Mouse (Mus musculus): ENCODE data around the gene Adgrg7.

Gene Adgrg7

DNA sequence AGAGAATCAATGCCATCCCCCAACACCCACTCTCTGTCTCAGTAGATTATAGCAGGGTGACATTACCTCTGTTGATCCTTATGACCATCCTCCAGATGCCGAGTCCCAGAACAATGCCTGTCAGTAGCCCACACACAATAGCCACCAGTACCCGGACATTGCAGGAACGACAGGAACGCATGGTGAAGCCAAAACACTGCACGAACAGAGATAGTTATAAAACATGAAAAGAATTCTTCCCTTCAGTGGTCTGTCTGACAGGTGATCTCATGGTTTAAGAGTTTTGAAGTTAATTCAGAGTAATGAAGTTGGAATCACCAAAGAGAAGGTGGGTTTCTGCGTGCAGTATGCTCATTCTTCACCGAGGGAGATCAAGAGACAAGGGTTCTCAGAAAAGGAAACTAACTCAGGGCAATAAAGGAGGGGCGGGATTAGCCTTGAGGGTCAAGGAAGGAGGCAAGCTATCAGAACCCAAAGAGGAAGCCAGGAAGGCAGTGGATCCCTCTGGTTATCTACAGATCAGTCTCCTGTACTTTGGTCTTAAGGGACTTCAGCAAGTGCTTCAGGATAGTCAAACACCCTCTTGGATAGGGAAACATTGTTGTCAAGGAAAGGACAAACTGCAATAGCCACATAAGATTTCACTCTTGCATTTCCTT is at the start of gene Adgrg7:
Adgrg7 (minus strand) TSS at position 375 of the 659 bp plus-strand sequence.
- DNase-seq, result no peak

DNA sequence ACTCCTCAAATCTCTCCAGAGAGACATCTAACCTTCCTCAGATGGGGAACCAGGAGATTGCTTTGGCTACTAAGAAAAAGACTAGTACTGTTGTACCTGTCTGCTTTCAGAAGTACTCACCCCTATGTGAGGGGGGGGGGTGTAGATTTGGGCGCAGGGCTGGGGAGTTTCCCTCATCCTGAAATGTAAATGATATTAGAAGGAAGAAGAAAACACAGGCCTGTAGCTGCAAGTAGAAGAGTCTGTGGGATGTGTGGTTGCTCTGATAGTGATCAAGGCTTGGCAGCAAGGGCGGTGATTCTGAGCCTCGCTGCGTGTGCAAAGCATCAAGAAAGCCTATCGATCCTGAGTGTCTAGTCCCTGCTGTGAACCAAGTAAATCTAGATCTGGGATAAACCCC is 47.3 kb upstream of the Adgrg7 start:
- DNase-seq, result no peak

DNA sequence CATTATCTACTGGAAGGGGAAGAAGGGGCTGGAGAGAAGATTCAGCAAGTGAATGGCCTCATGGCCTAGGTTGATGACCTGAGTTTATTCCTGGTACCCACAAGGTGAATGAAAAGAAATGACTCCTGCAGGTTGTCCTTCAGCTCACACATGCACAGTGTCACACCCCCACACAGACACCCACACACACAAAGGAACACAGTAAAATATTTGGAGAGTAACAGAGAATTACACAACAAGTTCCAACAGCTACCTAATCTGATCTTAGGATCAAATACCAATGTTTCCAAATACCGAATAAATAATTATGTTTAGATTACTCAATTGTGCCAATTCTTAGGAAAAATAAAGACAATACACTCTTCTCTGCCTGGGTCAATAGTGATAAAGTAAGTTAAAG is 37.7 kb upstream of the Adgrg7 start:
- no peak for DNase-seq

DNA sequence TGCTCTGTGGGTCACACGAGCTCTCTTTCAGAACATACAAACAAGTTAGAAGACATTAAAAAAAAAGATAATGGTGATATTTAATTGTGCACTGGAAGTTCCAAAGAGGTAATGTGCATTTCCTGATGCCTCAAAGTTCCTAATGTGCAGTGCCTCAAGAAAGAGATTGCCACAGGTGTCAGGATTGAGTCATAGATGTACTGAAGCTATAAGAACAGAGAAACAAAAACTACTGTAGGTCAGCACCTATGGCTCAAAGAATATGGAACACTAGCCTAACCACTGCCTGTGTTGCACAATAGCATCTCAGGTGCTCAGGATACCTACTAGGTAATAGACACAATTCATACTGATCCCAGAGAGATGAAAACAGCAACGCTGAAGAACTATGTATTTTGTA is 36.3 kb upstream of the Adgrg7 start:
- no peak for DNase-seq

DNA sequence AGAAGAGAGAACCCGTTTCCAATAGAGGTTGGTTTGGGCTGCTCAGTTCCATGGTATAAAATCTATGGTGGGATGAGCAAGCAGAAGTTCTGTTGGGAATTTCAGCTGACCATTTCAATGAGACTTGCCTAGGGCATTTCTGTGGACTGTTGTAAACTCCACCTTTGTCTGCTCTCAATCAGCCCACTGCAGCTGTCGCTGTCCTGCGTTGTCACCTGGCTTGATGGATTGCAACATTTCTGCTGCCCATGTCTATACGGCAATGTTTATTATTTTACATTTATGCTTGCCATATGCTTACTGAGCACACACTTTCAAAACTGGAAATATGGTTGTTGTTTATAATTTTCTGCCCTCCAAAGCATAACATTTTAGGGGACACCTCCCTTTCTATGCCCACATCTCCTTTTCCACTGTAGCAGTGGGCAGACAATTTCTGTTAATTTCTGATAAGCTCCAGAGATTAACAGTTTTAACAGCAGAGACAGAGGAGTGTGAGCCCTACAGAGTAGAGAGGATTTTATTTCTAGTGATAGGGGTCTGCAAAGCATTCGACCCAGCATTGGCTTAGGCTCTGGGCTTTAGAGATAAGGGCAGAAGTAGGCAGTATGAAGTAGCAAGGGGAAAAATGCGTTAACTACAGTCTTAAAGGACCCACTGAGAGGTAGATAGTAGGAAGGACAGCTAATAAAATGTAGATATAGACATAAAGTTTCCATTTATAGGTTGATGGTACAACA is 5.9 kb upstream of the Adgrg7 start:
- no peak for DNase-seq

DNA sequence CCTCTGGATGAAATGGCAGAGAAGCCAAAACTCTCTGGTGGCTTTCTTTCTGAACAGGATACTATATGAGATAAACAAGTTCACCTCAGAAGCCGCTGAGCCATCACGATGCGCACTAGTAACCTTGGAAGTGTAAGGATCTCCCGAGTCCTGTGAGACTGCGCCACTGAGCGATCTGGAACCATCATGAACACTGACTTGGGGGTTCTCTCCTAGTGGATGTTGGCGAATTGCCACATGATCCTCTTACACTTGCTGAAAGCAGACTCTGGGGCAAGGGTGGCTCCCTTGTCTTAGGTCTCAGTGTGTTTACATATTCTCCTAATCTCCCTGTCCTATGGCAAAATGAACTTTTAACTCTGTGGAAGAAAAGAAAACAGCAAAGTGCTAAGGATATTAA is 5.3 kb upstream of the Adgrg7 start:
- DNase-seq, result no peak

DNA sequence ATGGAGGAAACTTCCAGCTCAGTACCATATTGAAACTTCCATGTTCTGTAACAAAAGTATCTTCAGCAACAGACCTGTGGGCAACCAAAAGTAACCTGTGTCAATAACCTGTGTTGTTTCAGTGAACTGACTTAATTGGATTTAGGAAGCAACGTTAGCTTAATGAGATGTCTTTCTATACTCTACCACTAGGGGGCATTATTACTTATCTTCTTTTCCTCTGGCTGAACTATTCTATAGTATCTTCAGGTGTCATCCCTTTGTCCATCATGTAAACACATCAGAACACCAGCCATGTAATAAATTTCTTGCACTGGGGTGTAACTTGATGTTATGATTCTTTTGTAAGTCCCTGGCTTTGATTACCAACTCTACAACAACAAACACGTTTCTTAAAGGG is 4.8 kb upstream of the Adgrg7 start:
- DNase-seq, result no peak

DNA sequence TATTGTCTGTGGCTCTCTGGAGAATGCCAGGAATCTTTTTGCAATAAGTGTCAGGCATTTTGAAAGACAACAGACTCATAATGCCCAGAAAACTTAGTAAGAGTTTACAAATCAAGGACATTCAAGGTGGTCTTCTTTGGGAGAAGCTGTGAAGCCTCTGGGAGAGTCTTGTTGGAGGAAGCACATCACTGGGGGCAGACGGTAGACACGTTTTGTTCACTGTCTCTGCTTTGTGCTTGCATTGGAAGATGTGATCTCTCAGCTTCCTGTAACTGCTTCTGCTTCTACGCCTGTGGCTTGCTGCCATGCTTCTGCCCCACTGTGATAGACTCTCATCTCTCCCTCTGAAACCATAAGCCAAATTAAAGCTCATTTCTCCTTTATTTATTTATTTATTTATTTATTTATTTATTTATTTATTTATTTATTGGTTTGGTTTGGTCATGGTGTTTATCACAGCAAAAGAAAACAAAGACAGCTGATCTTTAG is 3.9 kb upstream of the Adgrg7 start:
- no peak for DNase-seq

DNA sequence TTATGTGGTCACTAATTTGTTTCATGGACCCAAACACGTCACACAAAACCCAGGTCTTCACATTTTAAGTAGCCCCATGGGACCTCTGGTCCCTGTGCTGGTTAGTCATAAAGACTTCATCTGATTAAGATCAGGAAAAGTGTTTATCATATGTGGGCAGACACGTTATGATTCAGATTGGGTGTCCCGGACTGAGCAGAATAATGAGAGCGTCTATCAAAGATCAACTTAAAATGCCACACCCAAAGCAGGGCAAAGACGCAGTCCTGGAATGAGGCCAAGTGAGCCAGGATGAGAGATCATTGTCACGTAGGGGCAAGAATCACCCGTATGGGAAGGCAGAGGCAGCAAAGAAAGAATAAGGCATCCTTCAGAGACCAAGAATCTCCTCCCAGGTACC is 3.2 kb upstream of the Adgrg7 start:
- no peak for DNase-seq

DNA sequence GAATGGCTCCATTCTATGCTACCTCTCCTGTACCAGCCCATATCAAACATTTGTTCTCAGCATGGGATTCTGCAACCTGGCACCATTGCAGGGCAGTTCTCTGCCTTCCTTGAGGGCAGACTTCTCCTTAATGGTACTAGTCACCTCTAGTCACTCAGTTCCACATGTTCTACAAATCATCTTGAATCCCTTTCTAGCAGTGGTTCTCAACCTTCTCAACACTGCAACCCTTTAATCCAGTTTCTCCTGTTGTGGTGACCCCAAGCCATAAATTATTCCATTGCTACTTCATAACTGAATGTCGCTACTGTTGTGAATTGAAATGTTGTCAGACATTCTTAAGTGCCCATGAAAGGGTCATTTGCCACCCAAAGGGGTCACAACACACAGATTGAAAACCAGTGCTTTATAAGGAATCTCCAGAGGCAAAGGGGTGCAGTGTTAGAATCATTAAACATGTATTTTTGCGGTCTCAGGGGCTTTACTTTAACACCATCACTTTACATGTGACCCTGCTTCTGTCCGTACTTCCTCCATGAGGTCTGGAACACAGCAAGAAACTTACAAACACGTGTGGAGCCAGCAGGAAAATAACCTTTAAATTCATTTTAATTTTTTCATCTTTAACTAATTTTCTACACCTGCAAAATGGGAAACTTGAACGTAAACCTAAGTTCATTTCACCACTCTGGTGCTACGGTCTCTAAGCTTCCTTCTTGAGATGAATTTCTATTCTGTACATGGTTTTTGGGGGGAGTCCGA is 1.1 kb downstream of the Adgrg7 start:
- no peak for DNase-seq

DNA sequence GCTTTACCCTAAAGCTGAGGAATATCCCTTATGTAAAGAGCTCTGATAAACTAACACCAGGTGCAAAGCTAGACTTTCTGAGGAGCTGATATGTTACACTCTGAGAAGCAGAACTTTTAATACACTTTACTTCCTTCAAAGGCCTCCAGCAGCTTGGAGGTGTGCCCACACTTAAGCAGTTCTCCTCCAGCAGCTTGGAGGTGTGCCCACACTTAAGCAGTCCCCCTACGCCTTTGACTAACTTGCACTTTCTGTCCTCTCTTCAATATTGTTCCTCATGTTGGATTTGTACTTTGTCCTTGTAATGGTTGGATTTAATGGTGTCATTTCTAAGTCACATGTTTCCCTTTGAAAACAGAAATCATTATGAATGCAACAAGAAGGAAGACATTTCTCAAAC is 1.9 kb downstream of the Adgrg7 start:
- DNase-seq, result no peak

DNA sequence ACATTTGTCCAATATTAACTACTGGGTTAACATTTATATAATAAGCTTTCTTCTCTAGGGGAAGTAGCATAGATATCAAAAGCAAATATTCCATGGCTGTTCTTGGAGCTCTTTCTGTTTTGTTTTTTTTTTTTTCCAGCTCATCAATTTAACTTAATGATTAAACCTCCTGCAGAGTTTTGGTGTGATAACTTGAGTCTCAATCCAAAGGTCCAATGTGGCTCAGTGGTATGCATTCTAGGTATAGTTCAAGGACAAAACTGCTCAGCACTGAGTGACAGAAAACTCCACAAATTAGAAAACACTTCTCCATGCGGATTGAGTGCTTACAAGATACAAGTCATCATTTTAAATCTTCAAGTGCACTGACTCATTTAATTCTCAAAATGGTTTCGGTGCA is 9.7 kb downstream of the Adgrg7 start:
- no peak for DNase-seq

DNA sequence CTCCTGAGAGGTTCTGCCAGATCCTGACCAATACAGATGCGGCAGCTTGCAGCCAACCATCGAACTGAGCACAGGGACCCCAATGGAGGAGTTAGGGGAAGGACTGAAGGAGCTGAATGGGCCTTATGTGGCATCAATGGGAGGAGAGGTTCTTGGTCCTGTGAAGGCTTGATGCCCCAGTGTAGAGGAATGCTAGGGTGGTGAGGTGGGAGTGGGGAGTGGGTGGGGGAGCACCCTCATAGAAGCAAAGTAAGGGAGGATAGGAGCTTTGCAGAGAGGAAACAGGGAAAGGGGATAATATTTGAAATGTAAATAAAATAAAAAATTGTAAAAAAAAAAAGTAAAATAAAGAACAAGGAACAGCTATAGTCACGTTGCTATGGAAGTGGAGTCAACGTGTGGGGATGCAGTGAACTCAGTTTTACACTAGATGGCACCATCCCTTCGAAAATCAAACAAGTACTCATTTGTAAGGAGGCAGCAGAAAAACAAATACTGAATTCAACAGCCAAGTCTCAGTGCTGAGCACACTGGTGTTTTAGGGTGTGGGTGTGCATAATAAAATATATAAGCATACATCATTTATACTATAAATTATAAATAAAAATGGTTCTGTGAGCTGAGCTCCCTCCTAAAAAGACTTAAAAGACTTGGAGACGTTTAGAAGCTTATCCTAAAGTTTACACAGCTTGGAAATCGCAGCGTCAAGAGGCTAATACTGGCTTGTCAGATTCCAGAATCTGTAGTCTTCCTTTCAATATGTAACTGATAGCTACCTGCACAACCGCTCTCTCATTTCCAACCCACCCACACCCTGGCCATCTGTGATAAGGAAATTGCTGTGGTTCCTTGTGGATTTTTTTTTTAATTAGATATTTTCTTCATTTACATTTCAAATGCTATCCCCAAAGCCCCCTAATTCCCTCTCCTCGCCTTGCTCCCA is 24.2 kb downstream of the Adgrg7 start:
- peak in 1 of 2 experiments; percentile 44 for DNase-seq

DNA sequence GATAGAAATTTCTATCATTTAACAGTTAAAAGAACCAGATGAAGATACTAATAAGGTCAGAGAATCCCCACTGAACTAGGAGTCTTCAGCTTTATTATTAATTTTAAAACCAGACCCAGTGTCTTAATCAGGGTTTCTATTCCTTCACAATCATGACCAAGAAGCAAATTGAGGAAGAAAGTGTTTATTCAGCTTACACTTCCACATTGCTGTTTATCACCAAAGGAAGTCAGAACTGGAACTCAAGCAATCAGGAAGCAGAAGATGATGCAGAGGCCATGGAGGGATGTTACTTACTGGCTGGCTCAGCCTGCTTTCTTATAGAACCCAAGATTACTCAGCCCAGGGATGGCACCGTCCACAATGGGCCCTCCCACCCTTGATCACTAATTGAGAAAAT is 66.6 kb downstream of the Adgrg7 start:
- DNase-seq, result no peak

DNA sequence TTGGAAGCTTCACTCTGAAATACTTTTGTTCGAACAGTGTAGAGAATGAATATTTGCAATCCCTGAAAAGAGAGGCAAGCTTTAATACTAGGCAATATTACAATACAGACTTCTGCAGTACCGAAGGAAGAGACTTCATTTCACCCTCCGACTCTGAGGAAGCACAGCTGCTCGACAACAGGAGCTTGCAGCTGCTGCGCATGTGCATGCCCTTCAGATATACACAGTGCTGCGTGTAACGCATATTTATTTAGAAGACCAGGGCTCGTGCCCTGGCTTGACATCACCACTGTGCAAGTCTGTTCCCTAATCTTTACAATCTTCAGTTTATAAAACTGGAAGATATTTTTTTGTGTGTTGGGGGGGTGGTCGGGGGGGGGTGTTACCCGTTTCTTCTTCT is 70.7 kb downstream of the Adgrg7 start:
- DNase-seq, result peak in 1 of 2 experiments; percentile 47

DNA sequence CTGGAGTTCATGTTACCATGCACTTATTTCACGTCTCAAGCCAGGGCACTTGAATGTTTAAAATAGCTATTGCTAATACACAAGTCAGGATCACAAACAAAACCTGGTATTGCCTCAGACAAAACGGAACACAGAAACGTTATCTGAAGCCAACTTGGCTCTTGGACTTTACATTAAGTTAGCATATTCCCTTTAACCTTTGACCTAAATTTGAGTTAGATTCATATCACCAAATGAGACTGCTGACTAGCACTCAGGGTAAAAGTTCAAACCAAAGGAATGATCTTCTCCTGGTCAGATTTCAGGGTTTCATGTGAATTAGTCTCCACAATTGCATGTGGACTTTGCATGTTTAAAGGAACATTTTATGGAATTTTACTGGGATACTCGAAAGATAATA is 73.3 kb downstream of the Adgrg7 start:
- no peak for DNase-seq

DNA sequence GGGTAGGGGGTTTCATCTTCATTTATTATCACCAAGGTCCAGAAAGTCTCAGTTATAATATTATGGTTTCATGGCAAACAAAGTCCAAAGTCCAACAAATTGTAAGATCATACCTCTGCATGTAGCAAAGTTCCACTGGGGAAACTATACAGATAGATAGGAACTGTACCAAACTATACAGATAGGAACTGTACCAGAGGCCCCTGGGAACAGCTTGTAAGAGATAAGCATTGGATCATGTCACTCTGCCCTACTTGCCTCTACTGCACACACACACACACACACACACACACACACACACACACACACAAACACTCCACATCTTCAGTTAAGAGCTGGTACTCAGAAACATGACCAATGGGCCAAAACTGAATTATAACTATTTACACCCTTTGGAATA is 76.6 kb downstream of the Adgrg7 start:
- no peak for DNase-seq

DNA sequence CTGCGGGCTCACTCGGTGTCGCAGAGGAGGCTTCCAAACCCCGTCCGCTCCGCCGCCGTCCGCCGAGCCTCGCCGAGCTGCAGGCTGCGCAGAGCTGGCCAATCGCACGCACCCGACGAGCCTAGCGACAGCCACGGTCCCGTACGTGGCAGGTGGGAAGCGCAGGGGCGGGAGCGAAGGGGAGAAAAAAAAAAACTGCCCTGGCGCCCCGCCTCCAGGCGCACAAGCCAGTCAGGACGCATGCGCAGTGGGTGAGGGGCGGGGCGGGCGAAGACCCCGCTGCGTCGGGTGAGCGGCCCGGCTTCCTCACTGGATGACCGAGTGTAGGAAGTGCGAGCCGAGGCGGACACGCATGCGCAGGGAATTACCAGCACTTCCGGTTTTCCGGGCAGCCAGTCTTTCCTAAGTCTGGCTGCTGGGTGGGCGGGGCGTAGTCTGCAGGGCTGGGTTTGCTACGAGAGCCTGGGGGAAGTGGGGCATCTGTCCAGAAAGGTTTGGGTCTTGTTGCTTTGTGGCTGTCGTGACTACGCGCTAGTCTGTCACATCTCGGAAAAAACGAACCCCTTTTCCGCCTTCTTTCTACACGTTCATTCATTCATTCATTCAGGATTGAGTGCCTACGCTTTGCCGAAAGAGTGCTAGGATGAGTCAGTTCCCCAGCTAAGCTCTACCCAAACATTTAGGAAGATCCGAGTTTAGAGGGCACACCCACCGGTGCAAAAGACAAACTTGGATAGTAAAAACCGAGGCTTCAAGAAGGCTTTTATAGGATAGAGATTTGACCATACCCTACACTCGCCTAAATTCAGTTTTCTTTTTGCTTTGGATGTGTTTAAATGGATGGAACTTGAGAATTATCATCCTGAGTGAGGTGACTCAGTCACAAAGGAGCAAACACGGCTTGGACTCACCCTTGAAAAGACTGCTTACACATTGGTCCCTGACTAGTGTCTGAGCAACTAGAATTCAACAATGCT is 78.1 kb downstream of the Adgrg7 start, which contains the start of gene Tfg:
Tfg (minus strand) TSS at position 227 of the 977 bp plus-strand sequence.
- DNase-seq, result peak; percentile 99 to 100

DNA sequence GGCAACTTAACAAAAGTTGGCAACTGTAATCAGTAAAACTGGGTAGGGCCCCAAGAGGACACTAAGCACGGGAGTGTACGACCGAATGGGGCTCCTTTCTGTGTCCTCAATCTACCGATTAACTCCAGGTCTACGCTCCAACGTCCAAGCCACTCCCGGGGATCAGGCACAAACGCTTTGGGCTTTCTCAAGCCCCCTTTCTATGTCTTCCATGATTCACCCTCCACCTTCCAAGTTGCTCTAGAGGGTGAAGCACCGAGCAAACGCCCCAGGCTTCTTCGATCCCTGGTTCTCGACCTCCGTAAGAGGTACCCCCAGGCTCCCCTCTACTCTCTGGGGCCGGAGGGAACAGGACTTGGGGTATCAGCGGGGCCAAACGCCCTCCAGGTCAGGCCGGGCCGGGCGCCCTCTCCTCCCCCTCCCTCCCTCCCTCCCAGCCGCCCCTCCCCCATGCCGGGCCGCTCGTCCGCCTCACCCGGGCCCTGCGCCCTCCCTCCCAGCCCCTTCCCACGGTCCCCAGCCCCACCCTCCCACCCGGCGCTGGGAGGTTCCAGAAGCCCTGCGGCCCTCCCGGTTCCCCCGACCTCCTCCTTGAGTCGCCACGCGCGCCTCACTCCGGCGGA is 79.0 kb downstream of the Adgrg7 start:
- no peak for DNase-seq

DNA sequence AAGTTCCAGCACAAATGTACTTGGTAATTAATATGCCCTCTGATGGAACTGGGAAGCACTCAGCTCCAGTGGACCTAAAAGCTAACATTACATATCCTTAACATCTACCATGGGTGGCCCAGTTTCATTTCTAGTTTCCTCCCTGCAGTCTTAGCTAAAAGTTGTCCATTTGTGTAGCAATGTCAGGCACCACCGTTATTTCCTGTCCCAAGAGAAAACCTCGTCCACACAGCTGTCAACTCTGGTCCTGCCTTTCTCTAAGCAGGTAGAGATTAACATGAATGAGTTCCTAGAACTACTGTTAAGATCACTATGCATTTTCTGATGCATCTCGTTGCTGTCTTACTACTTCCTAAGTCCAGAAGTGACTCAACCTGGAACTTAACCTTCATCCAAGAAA is 80.0 kb downstream of the Adgrg7 start:
- DNase-seq, result no peak

DNA sequence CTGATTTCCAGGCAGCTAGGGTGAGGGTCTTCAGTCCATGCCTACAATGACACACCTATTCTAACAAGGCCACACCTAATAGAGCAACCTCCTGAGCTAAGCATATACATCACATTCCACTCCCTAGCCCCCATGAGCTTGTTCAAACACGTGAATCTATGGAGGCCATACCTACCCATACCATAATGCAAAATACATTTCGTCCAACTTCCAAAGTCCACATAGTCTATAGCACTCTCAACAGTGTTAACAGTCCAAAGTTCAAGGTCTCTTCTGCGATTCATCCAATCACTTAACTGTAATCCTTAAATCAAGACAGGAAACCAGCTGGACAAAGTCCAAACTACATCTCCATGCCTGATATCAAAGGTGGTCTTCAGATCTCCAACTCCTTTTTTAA is 85.6 kb downstream of the Adgrg7 start:
- DNase-seq, result no peak
